Mouse (Mus musculus): ENCODE data around the gene Chrng.

DNA sequence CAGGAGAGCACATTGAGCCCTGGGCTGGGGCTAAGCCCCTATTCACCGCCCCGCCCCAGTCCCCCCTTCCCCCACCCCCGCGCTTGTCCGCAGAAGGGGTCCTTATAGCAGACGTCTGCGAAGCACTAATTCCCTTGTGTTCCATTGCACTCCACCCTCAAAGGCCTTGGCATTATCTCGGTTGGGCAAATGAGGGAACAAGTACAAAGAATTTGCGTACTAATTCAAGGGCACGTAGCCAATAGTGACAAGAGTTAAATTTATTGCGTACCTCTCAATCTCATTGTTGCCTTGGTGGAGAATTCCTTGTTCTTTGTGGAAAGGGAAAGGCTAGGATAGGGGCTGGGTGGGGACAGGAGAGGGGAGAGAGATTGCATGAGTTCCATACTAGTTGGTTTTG is 53.2 kb downstream of the Chrng start:
- TF ChIP-seq CTCF (IDR thresholded peaks at IDR 0.05; ENCODE audit: control insufficient read depth, insufficient read depth, insufficient replicate concordance, low read depth, low read length) (no peak), POLR2A (IDR thresholded peaks at IDR 0.05; ENCODE audit: control insufficient read depth, low read depth, low read length) (no peak)

Measured in testis, adult 2 months (tissue).